Mouse (Mus musculus) kidney, embryonic 16.5 days (tissue): ENCODE measurements around the gene Slc6a16. TPM values are rescaled to one million over a fixed set of nuclear protein-coding genes. Genes with fewer than 3 reads are reported as not detected.
A peak's percentile ranks its signal among the peaks of the same experiment; 100 is the strongest.

Source experiments
- ATAC-seq: fragments of 200-750 bp; cut with Nextera tagmentation; 2 replicates; pipeline ENCODE4 v1.8.0; 2017; ENCODE audit warnings: moderate TSS enrichment; ENCODE audit not compliant: low FRiP score, low TSS enrichment
- H3K27ac ChIP-seq: fragments of 300-500 bp; sonication (generic); 2 replicates; pipeline ENCODE4 v1.5.1; 2014; ENCODE audit warnings: low read length
- H3K27me3 ChIP-seq: fragments of 300-500 bp; sonication (generic); 2 replicates; pipeline ENCODE4 v1.6.1; 2014; ENCODE audit warnings: low read length, control low read depth, mixed read lengths; ENCODE audit not compliant: insufficient read depth
- H3K36me3 ChIP-seq: fragments of 300-500 bp; sonication (generic); 2 replicates; pipeline ENCODE4 v1.6.1; 2014; ENCODE audit warnings: low read length, control low read depth, mixed read lengths; ENCODE audit not compliant: insufficient read depth
- H3K4me1 ChIP-seq: fragments of 300-500 bp; sonication (generic); 2 replicates; pipeline ENCODE4 v1.6.1; 2014; ENCODE audit warnings: low read length, control low read depth, mixed read lengths; ENCODE audit not compliant: insufficient read depth
- H3K4me2 ChIP-seq: fragments of 300-500 bp; sonication (generic); replicated peaks from 2 replicates; pipeline ENCODE4 v1.6.1; 2014; ENCODE audit warnings: low read depth, low read length
- H3K4me3 ChIP-seq: fragments of 300-500 bp; sonication (generic); 2 replicates; pipeline ENCODE4 v1.5.1; 2014; ENCODE audit warnings: mild to moderate bottlenecking, low read length
- H3K9ac ChIP-seq: fragments of 300-500 bp; sonication (generic); replicated peaks from 2 replicates; pipeline ENCODE4 v1.6.1; 2014; ENCODE audit warnings: low read length
- H3K9me3 ChIP-seq: fragments of 300-500 bp; sonication (generic); 2 replicates; pipeline ENCODE4 v1.6.1; 2016; ENCODE audit warnings: low read length, control low read depth
- WGBS: fragments of 180-500 bp; shearing (Covaris S2); extraction: QIAGEN DNeasy Blood & Tissue Kit; methylation state at CpG from one replicate; pipeline ENCODE4 v1.1.7; 2014; 5-methylcytosine and 5-hydroxymethylcytosine counted together
- polyA plus RNA-seq: library from polyadenylated mRNA; unstranded; fragments of >200 nt; fragmentation: Nextera tagmentation; extraction: Ambion mirVana; gene quantifications from 2 replicates; pipeline ENCODE4 v1.2.1, GENCODE M21; 2015

Slc6a16 gene
- polyA plus RNA-seq, 1 experiment from 2014 or later, result 0.30 TPM

DNA sequence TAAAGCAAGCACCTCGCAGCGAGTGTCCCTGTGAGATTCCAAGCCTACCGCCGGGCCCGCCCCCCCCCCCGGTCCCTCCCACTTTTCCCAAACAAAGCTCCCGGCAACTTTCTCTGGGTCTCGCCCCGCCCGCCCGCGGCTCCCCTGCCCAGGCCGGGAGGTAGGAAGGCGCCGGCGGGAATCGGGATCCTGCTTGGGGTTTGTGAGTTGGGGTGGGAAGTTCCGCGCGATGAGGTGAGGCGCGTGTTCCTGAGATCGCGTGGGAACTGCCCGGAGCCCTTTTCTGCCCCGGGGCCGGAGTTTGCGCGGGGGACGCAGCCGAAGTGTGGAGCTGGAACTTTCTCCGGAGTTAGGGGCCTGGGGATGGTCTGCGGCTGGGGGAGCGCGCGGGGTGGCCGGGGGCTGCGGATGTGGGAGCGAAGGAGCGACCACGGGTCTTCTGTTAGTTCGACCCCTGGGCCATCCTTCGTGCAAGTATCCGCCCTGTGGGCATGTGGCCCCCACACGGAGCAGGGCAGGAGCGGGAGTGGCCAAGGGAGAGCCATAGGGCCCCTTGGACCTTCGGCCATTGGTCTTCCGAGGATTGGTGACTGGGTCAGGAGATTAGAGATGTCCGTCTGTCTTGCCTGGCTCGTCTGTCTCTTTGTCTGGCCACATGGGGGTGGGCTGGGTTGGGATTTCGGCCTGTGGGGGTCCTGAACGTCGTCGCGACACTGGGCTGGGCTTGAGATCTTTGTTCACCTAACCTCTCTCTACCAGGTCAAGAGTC, 25.0 kb upstream of the Slc6a16 start, which contains the start of gene Tead2:
TSS of gene Tead2 (plus strand) at position 81 of the 769 bp plus-strand sequence.
- Histone ChIP-seq H3K27me3 (peaks cover 16% of the 10 kb centered on the region), H3K9ac (peak within 1 kb of the TSS; percentile 99), H3K9me3 (no peaks in the 10 kb centered on the region), H3K4me1 (peaks cover 45% of the 10 kb centered on the region), H3K4me3 (peak within 1 kb of the TSS; percentile 93), H3K4me2 (peak within 1 kb of the TSS; percentile 89), H3K36me3 (peaks cover 36% of the 10 kb centered on the region), H3K27ac (peak within 1 kb of the TSS; percentile 97)
- peak; percentile 64 for ATAC-seq
- under 1% methylated on average over 53 of the region's 55 CpGs for WGBS

DNA sequence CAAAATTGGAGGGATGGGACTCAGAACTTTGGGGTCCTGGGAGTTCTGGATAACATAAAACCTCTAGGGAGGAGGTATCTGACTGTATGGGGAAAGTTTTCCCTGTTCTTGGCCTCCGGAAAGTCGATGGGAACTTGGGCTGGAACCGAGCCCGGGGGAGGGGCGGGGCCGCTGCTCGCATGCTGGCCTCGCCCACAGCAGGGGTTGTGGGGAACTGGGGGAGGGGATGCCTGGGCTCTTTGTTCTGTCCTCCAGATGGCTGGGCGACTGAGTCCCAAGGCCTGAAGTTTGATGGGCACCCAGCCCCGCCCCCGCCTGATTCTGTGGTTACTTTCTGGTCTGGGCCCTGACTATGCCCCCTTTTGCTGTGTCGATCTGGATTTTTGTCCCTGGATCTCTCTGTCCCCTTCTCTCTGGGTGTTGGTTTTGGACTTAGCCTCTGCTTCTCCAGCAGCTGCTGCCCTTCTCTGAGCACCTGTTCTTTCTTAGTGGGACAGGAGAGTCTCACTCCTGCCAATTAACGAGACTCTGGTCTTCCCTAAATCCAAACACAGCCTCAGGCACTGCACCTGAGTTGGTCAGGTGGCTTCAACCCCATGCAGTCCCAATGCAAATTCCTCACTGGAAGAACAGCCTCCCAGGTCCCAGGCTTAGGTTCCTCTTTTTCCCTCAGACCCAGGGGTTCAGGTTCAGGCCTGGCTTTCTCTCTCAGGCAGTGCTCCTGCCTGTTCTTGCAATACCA, 24.3 kb upstream of the Slc6a16 start:
- peak overlapping the region; percentile 97 for H3K27ac ChIP-seq
- H3K27me3 ChIP-seq, result peaks cover 8% of the 10 kb centered on the region; the same call in 1 of the 2 replicates
- H3K9ac ChIP-seq, result peak overlapping the region; percentile 99
- no peaks in the 10 kb centered on the region for H3K9me3 ChIP-seq
- peak overlapping the region; percentile 89 for H3K4me2 ChIP-seq
- ATAC-seq, result peak; percentile 82
- H3K4me1 ChIP-seq, result peaks cover 44% of the 10 kb centered on the region
- H3K4me3 ChIP-seq, result peak overlapping the region; percentile 93
- H3K36me3 ChIP-seq, result peaks cover 43% of the 10 kb centered on the region
- 2% methylated on average over 13 of the region's 13 CpGs for WGBS

DNA sequence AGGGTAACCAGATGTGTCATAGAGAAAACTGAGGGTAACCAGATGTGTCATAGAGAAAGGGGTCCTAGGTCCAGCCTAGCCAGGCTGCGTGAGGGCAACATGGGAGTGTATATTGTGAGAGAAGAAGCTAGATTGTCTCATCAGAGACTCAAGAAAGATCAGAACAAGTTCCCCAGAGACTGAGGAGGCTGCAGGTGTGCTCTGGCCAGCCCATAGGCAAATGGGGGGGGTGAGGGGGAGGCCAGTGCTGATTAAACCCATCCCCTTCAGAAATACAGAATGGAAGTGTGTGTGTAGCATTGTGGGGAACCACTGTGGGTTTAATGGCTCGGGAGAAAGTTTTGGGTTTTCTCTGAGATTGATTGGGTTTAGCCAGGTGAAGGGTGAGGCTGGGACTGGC, 19.2 kb upstream of the Slc6a16 start:
- Histone ChIP-seq H3K4me2 (no peak overlapping the region), H3K27me3 (no peaks in the 10 kb centered on the region), H3K4me1 (peaks cover 27% of the 10 kb centered on the region), H3K9ac (no peak overlapping the region), H3K4me3 (no peak overlapping the region), H3K27ac (no peak overlapping the region), H3K9me3 (no peaks in the 10 kb centered on the region), H3K36me3 (peaks cover 92% of the 10 kb centered on the region)
- 86% methylated on average over 2 of the region's 2 CpGs for WGBS
- ATAC-seq, result no peak

DNA sequence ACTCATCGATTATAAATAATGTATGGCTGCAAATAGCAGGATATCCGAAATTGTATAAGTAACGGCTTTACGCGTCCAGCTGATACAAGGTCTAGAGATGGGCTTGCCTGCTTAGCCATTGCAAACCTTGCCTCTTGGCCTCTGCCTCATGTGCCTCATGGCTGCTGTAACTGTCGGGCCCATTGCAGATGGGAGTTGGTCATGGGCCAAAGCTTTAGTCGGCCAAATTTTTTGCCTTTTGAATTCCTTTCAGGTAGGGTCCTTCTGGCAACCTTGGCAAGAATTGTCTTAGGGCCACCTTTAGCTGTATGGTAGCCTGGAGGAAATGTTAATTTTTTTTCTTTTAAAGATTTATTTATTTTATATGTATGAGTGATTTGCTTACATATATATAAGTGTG, 16.1 kb upstream of the Slc6a16 start:
- no peak overlapping the region for H3K9ac ChIP-seq
- WGBS, result 88% methylated on average over 7 of the region's 7 CpGs
- ATAC-seq, result no peak
- H3K9me3 ChIP-seq, result no peaks in the 10 kb centered on the region
- H3K4me2 ChIP-seq, result no peak overlapping the region
- H3K4me3 ChIP-seq, result no peak overlapping the region
- H3K27ac ChIP-seq, result no peak overlapping the region
- H3K36me3 ChIP-seq, result peaks cover 92% of the 10 kb centered on the region
- no peaks in the 10 kb centered on the region for H3K27me3 ChIP-seq
- H3K4me1 ChIP-seq, result no peaks in the 10 kb centered on the region

DNA sequence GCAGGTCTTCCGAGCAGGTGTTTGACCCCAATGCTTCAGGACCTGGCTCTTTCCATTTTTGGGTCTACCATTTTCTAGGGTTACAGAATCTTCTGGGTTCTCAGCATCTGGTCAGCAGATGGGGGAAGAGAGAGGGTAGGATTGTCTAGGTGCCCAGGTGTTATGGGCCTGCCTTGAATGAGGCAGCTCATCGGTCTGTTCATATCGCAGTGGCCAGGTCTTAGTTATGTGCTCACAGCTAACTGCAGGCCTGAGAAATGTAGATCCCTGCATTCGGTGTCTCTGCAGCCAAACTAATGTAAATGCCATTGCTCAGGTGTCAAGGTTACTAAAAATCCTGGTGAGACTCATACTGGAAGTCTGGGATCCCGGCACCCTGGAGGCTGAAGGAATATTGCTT, 14.5 kb upstream of the Slc6a16 start:
- peaks cover 85% of the 10 kb centered on the region for H3K36me3 ChIP-seq
- H3K27ac ChIP-seq, result no peak overlapping the region
- no peak overlapping the region for H3K4me3 ChIP-seq
- H3K4me1 ChIP-seq, result no peaks in the 10 kb centered on the region
- H3K9me3 ChIP-seq, result no peaks in the 10 kb centered on the region
- ATAC-seq, result no peak
- no peak overlapping the region for H3K9ac ChIP-seq
- 98% methylated on average over 5 of the region's 5 CpGs for WGBS
- no peaks in the 10 kb centered on the region for H3K27me3 ChIP-seq
- H3K4me2 ChIP-seq, result no peak overlapping the region

DNA sequence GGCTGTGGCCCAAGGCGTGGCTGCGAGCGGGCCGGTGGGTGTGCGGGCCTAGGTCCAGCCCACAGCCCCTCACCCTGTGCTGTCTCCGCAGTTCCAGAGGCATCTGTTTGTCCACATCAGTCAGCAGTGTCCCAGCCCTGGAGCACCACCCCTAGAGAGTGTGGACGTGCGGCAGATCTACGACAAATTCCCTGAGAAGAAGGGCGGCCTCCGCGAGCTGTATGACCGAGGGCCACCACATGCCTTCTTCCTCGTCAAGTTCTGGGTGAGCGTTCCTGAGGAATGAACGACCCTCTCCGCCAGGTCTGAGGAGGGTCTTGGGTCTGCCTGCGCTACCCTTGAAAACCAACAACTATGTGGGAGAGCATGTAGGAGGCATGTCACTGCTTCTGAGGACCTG, 12.3 kb upstream of the Slc6a16 start:
- no peak overlapping the region for H3K4me2 ChIP-seq
- no peak overlapping the region for H3K27ac ChIP-seq
- peaks cover 81% of the 10 kb centered on the region for H3K36me3 ChIP-seq
- no peak overlapping the region for H3K9ac ChIP-seq
- no peak overlapping the region for H3K4me3 ChIP-seq
- 88% methylated on average over 18 of the region's 18 CpGs for WGBS
- no peaks in the 10 kb centered on the region for H3K27me3 ChIP-seq
- H3K9me3 ChIP-seq, result no peaks in the 10 kb centered on the region
- peaks cover 6% of the 10 kb centered on the region for H3K4me1 ChIP-seq
- ATAC-seq, result no peak

DNA sequence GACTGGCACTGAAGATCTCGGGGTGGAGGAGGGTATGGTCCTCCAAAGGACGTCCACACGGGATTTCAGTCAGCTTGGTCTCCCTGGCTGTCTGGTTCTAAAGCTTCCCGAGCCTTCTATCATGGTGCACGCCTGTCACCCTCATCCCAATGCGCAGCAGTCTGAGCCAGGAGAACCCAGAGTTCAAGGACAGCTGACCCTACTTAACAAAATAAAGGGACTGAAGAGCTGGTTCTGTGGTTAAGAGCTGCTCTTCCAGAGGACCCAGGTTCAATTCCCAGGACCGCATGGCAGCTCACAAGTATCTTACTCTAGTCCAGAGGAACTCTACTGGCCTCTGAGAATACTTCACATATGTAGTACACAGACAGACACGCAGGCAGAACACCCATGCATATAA, 11.8 kb upstream of the Slc6a16 start:
- peaks cover 11% of the 10 kb centered on the region for H3K4me1 ChIP-seq
- H3K36me3 ChIP-seq, result peaks cover 76% of the 10 kb centered on the region
- H3K9me3 ChIP-seq, result no peaks in the 10 kb centered on the region
- 88% methylated on average over 8 of the region's 8 CpGs for WGBS
- H3K27me3 ChIP-seq, result no peaks in the 10 kb centered on the region
- ATAC-seq, result no peak
- H3K27ac ChIP-seq, result no peak overlapping the region
- H3K4me3 ChIP-seq, result no peak overlapping the region
- no peak overlapping the region for H3K4me2 ChIP-seq
- H3K9ac ChIP-seq, result no peak overlapping the region

DNA sequence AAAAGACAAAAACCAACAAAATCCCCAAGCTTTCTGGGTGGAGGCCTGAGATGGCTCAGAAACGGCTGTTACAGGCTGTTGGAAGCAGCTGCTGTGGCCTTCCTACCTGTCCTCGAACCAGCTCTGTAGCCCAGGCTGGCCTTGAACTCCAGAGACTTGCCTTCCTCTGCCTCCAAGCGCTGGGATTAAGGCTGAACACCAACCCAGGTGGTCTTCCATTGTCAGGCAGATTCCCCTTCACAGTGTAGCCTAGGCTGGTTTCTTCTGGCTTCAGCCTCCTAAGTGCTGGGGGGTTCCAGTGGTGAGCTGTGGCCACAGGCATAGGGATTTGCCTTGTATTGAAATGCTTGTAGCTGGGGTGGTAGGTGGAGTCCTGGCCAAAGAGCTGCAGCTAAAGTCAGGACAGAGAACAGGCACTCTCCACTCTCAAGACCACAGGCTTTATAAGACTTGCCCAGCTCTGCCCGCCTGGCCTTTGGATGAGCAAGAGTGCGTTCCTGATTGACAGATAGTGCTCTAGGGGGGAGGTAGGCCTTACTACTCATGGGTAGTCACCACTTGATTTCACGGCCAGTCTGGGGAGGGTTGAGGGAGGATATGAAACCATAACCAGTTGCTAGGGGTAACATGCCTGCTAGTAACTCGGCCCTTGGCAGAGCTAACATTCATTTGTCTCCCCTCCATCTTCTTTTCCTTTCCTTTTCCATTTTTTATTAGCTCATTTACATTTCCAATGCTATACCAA, 11.3 kb upstream of the Slc6a16 start:
- peaks cover 17% of the 10 kb centered on the region for H3K4me1 ChIP-seq
- H3K36me3 ChIP-seq, result peaks cover 71% of the 10 kb centered on the region
- ATAC-seq, result no peak
- H3K27me3 ChIP-seq, result no peaks in the 10 kb centered on the region
- H3K27ac ChIP-seq, result no peak overlapping the region
- no peak overlapping the region for H3K9ac ChIP-seq
- no peak overlapping the region for H3K4me3 ChIP-seq
- no peaks in the 10 kb centered on the region for H3K9me3 ChIP-seq
- no peak overlapping the region for H3K4me2 ChIP-seq
- WGBS, result 86% methylated on average over 7 of the region's 7 CpGs

DNA sequence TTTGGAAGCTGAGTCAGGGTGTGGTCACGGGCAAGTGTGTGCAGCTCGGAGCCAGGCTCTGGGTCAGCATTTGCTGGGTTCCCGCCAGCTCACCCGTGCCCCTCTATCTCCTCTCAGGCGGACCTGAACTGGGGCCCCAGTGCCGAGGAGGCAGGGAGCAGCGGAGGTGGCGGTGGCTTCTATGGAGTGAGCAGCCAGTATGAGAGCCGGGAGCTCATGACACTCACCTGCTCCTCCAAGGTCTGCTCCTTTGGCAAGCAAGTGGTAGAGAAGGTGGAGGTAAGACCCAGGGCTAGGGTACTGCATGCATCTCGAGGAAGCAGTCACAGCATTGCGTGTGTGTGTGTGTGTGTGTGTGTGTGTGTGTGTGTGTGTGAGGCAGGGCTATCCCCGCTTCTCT, 9.7 kb upstream of the Slc6a16 start:
- Histone ChIP-seq H3K4me3 (no peak overlapping the region), H3K9me3 (no peaks in the 10 kb centered on the region), H3K27ac (no peak overlapping the region), H3K4me2 (no peak overlapping the region), H3K27me3 (0 out of 2 replicates have a peak, but pooled peaks cover 3% of the 10 kb centered on the region), H3K36me3 (peaks cover 56% of the 10 kb centered on the region), H3K9ac (no peak overlapping the region), H3K4me1 (peaks cover 26% of the 10 kb centered on the region)
- no peak for ATAC-seq
- 85% methylated on average over 12 of the region's 12 CpGs for WGBS
